Mouse (Mus musculus) C2C12 (cell line): ENCODE measurements around the gene Mid2.

ENCODE experiments used
- CTCF ChIP-seq: IDR thresholded peaks from one replicate; pipeline ENCODE4 v1.5.1; 2011; ENCODE audit not compliant: control insufficient read depth, insufficient read depth, insufficient read length
- MAX ChIP-seq: IDR thresholded peaks from one replicate; pipeline ENCODE4 v1.6.1; 2011; ENCODE audit warnings: mild to moderate bottlenecking, control low read depth
- MYOG ChIP-seq: IDR thresholded peaks from one replicate; pipeline ENCODE4 v1.6.1; 2011; ENCODE audit not compliant: control insufficient read depth, insufficient read length; ENCODE audit errors: extremely low read depth
- USF1 ChIP-seq: IDR thresholded peaks from one replicate; pipeline ENCODE4 v1.6.1; 2011; ENCODE audit warnings: low read depth, mild to moderate bottlenecking, control low read depth, moderate library complexity

- TF ChIP-seq CTCF (no peak), MYOG (no peak), MAX (no peak), USF1 (no peak)
Measured at GRCm38 (mm10) chrX:140660731-140661130, 3.7 kb upstream of the Mid2 start.
